In the genomic region with DNA sequence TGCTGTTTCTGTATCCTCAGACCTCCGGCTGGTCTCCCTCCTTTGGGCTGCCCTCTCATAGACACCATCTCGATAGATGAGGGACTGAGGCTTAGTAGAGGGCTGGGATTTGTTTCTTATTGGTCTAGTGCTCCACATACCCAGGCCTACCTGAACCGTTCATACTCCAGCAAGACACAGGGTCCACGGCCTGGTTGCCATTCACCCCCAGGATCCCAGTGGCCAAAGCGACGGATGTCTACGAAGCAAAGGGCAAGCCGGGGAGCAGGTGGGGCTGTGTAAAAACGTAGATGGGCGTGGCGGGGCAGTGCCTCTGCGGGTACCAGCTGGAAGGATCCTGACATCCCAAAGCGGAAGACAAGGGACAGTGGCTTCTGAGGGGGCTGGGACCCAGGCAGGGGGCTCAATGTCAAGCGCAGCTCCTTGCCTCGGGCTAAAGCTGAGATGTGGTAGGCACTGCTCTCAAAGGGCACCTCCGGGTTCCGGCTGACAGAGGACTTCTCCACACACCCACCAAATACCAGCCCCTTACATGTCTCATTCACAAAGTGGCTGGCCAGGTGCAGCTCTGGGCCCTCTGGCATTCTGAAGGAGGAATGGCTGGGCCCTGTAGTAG, we compare ENCODE assay signal across 12 mouse cellular contexts. TPM values are rescaled to one million over a fixed set of nuclear protein-coding genes. Genes with fewer than 3 reads are reported as not detected.
DNase-seq lines count a peak whose midpoint lies in the region; ATAC-seq lines count a peak whose summit lies in the region.
"Had no signal": no experiment of that assay in that cellular context is flagged by ENCODE, and none has a peak within 500 bp of the region (broad histone marks: within the 10 kb centered on the region; RNA-seq: fewer than 3 reads in every experiment).

No protein-coding gene starts in this region.

- no peaks in the 10 kb centered on the region for H3K9me3 ChIP-seq in liver, embryonic 12.5 days (replicated peaks)
- no peaks in the 10 kb centered on the region for H3K9me3 ChIP-seq in embryonic facial prominence, embryonic 10.5 days
- H3K9me3 ChIP-seq in midbrain, embryonic 12.5 days: no peaks in the 10 kb centered on the region

- H3K9ac ChIP-seq in liver, embryonic 12.5 days: no peak overlapping the region
- no peak overlapping the region; the same call in 1 of the 2 replicates for H3K9ac ChIP-seq in midbrain, embryonic 12.5 days (replicated peaks)

- H3K36me3 ChIP-seq in liver, embryonic 12.5 days: peaks cover 16% of the 10 kb centered on the region
- peaks cover 28% of the 10 kb centered on the region for H3K36me3 ChIP-seq in embryonic facial prominence, embryonic 10.5 days (replicated peaks)
- H3K36me3 ChIP-seq in midbrain, embryonic 12.5 days: peaks cover 25% of the 10 kb centered on the region

- no peak overlapping the region for H3K4me3 ChIP-seq in liver, embryonic 12.5 days
- peak overlapping the region; percentile 66 for H3K4me3 ChIP-seq in embryonic facial prominence, embryonic 10.5 days
- H3K4me3 ChIP-seq in midbrain, embryonic 12.5 days: no peak overlapping the region

- no peaks in the 10 kb centered on the region for H3K27me3 ChIP-seq in liver, embryonic 12.5 days (replicated peaks)
- no peaks in the 10 kb centered on the region for H3K27me3 ChIP-seq in embryonic facial prominence, embryonic 10.5 days (replicated peaks; ENCODE audit: low read depth, poor library complexity, severe bottlenecking)
- H3K27me3 ChIP-seq in midbrain, embryonic 12.5 days: no peaks in the 10 kb centered on the region

- 0 out of 2 replicates have a peak overlapping the region, but pooled peaks have one; percentile 82 for H3K4me2 ChIP-seq in liver, embryonic 12.5 days
- 0 out of 2 replicates have a peak overlapping the region, but pooled peaks have one; percentile 2 for H3K4me2 ChIP-seq in midbrain, embryonic 12.5 days (replicated peaks)

- H3K27ac ChIP-seq in liver, embryonic 12.5 days: no peak overlapping the region
- no peak overlapping the region for H3K27ac ChIP-seq in embryonic facial prominence, embryonic 10.5 days (replicated peaks)
- 0 out of 2 replicates have a peak overlapping the region, but pooled peaks have one; percentile 10 for H3K27ac ChIP-seq in midbrain, embryonic 12.5 days (replicated peaks)

- WGBS in liver, embryonic 12.5 days (ENCODE audit: insufficient replicate concordance): 78% methylated on average over 17 of the region's 17 CpGs
- WGBS in embryonic facial prominence, embryonic 10.5 days: 88% methylated on average over 17 of the region's 17 CpGs
- WGBS in midbrain, embryonic 12.5 days: 84% methylated on average over 17 of the region's 17 CpGs

- no peak for ATAC-seq in liver, embryonic 12.5 days
- ATAC-seq in midbrain, embryonic 12.5 days (ENCODE audit: low FRiP score, low read depth): no peak
- ATAC-seq: CD4-positive, CD25-positive, alpha-beta regulatory T cell, adult 4 months had no signal

- intact Hi-C loops in heart, postnatal 36 days (cut with DNase I): loop anchor here (5.0 kb wide), 1 partner anchor 291 kb away; no protein-coding TSS in a partner anchor

- DNase-seq in heart, adult 11 months: peak; percentile 92
- DNase-seq in heart, postnatal 36 days: no peak
- no peak for DNase-seq in liver
- DNase-seq in embryonic facial prominence, embryonic 10.5 days (ENCODE audit: low spot score): no peak
- DNase-seq in urinary bladder, postnatal 14 days (ENCODE audit: low spot score): no peak
- no peak for DNase-seq in cerebellum, postnatal 4 days (ENCODE audit: low spot score in 2 of 2)
- DNase-seq: gastrocnemius, postnatal 14 days; kidney, adult 18-20 months; thymus, postnatal 14 days had no signal

- peaks cover 20% of the 10 kb centered on the region for H3K4me1 ChIP-seq in liver, embryonic 12.5 days
- H3K4me1 ChIP-seq in embryonic facial prominence, embryonic 10.5 days: peaks cover 21% of the 10 kb centered on the region
- H3K4me1 ChIP-seq in midbrain, embryonic 12.5 days: peaks cover 22% of the 10 kb centered on the region

RNA-seq across cellular contexts. Expression of a gene that starts 1.5 kb away (rescaled TPM):
- 1 to 10 TPM; 5.5 to 6.5 TPM for total RNA-seq in heart, postnatal 36 days (2021)
- 2.2 and 2.5 TPM in 2 replicates for polyA plus RNA-seq in liver, embryonic 12.5 days (2016; fragmentation: Nextera tagmentation; extraction: Ambion mirVana)
- polyA plus RNA-seq in embryonic facial prominence, embryonic 10.5 days (2016; fragmentation: Nextera tagmentation; extraction: Ambion mirVana): 5.7 and 5.8 TPM in 2 replicates
- 8.4 and 8.7 TPM in 2 replicates for polyA plus RNA-seq in midbrain, embryonic 12.5 days (2016; fragmentation: Nextera tagmentation; extraction: Ambion mirVana)

RNA-seq across cellular contexts. Expression of a gene that starts 11.6 kb away (rescaled TPM):
- total RNA-seq in heart, postnatal 36 days (2021): 10 to 100 TPM; 26.6 to 29.6 TPM
- polyA plus RNA-seq in liver, embryonic 12.5 days (2016; fragmentation: Nextera tagmentation; extraction: Ambion mirVana): 62.8 and 64.2 TPM in 2 replicates
- 99.9 and 105 TPM in 2 replicates for polyA plus RNA-seq in embryonic facial prominence, embryonic 10.5 days (2016; fragmentation: Nextera tagmentation; extraction: Ambion mirVana)
- 113 and 117 TPM in 2 replicates for polyA plus RNA-seq in midbrain, embryonic 12.5 days (2016; fragmentation: Nextera tagmentation; extraction: Ambion mirVana)

RNA-seq across cellular contexts. Expression of a gene that starts 16.1 kb away (rescaled TPM):
- total RNA-seq in heart, postnatal 36 days (2021): 10 to 100 TPM; 42.5 to 44.9 TPM
- polyA plus RNA-seq in liver, embryonic 12.5 days (2016; fragmentation: Nextera tagmentation; extraction: Ambion mirVana): 31.5 and 35.4 TPM in 2 replicates
- 62.1 and 67.9 TPM in 2 replicates for polyA plus RNA-seq in embryonic facial prominence, embryonic 10.5 days (2016; fragmentation: Nextera tagmentation; extraction: Ambion mirVana)
- 59.9 and 67.6 TPM in 2 replicates for polyA plus RNA-seq in midbrain, embryonic 12.5 days (2016; fragmentation: Nextera tagmentation; extraction: Ambion mirVana)
